Mouse (Mus musculus): ENCODE data around the gene Xxylt1.
A peak's percentile ranks its signal among the peaks of the same experiment; 100 is the strongest.

Gene Xxylt1

DNA sequence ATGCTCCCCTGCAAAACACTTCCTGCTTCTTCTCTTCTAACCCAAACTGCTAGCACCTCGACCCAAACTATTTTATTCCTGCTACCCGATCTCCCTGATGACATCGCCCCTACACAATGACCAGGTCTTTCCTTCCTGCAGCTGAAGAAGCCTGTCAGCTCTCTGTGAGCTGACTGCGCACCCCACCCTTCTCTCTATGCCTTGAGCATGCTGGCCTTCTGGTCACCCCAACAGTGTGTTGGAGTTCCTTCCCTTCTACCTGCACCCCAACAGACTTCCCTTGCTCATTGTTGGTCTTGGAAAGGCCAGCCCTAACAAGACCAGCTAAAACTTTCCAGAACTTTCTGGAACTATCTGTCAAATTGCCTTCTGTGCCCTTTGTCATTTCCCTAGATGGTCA is 137.3 kb downstream of the Xxylt1 start:
- no peak for DNase-seq

DNA sequence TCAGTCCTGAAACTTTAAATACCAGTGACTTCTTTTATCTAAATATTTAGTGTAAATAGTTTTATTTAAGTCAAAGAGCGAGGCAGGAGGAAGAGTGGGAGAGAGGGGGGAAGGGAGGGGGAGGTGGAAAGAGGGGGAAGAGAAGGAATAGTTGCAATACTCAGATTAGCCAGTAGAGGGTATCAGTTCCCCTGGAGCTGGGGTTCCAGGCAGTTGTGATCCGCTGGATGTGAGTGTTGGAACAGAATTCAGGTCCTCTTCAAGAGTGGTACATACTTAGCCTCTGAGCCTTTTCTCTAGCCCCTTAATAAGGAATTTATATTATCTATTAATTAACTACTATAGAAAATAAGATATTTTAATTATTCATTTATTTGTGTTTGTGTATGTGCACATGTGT is 140.5 kb downstream of the Xxylt1 start:
- DNase-seq: peak; percentile 56

DNA sequence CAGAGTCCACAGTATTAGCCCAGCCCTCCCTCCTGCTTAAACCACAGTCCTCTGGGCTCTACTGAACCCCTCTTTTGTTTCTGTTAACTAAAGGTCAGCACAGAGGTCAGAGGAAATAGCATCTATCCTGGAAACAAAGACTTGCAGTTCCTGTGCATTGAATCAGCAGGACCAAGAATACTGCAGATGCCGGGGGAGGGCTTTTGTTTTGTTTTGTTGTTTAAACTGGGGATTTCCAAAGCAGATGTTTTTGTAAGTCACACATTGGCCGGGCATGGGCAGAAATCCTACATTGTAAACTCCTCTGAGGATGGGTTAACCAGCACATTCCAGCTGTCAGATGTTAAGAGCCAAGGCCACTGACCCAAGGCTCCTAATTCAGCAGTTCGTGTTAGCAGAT is 141.3 kb downstream of the Xxylt1 start:
- DNase-seq: peak; percentile 62

DNA sequence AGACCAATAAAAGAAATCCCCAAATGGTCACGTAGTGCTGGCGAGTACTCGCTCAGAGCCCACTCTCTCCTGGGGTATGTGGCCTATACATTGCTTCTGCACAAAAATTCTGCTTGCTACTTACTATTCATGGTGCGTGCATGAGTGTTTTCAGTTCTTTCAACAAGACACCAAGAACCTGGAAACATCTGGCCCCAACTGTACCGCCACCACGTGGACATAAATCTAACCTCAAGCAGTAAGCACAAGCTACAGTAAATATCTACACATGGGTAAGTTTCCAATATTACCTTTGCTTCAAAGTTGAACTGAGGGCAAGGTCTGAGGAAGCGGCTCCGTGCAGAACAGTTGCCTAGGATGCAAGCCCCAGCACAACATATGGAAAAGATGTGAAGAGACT is 142.0 kb downstream of the Xxylt1 start:
- DNase-seq: peak; percentile 36

DNA sequence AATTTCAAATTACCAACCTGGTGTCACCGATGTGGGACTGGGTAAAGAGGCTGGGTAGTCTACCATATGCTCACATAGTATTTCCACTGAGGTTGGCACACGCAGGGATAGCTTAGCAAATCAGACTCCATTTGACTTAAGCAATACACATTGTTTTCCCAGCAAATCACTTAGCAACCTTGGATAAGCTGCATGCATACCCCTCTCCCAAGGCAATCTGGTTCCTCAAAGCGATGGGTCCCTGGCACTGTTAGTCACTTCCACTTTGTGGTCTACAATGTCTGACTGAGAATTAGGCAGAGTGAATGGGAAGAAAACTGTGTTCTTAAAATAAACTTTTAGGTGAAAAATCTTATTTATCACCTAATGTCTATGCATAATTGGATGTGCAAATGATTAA is 142.6 kb downstream of the Xxylt1 start:
- no peak for DNase-seq

DNA sequence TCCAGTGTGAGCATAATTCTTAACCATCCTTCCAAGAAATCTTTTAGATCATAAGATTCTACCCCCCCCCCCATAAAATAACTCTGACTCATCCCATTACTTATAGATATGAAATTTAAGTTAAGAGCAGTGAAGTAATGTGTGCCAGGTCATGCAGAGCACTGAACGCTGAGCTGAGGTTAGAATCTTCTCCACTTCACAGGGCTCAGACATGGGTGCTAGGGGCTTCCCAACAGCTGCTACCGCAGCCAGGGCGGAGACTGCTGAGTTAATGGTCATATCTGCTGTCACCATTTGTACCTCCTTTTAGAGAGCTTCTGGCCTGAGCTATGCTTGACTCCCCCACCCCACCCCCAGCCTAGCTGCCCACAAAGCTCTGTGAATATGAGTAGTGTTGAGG is 143.6 kb downstream of the Xxylt1 start:
- no peak for DNase-seq

DNA sequence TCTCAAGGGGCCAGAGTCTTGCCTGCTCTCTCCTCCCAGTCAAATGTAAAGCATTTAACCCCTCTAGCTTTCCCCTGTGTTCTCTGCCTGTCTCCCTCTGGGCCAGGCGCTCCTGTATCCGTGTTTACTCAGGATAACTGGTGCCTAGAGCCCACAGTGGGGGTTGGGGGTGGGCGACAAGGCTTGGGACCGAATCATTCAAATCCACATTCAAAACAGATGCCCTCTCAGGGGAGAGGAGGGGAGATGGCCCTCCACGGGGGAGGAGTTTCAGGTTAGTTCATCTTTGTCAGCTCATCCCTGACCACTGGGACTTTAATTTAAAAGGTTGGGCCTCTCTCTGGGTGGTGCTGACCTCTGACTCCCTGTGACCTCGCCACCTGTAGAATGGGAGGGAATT is 144.8 kb downstream of the Xxylt1 start:
- no peak for DNase-seq

DNA sequence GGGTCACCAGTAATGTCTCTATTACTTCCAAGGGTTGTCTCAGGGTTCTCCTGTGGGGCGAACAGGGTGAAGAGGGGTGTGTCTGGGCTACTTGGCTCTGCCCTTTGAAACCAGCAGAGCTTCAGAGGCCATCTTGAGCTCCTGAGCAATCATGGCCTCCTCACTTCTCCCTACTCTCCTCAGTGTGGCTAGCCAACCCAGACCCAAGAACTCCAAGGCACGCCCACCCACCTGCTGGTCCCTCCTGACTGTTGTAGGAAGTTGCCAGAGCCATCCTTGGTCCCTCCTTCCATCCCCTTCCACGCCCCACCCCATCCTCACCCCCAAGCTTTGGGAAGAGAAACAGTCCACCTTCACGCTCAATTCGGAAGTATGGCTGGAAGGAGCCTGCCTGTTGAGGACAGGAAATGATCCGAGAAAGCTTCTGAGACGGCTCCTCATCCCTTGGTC is 145.2 kb downstream of the Xxylt1 start:
- DNase-seq: no peak

DNA sequence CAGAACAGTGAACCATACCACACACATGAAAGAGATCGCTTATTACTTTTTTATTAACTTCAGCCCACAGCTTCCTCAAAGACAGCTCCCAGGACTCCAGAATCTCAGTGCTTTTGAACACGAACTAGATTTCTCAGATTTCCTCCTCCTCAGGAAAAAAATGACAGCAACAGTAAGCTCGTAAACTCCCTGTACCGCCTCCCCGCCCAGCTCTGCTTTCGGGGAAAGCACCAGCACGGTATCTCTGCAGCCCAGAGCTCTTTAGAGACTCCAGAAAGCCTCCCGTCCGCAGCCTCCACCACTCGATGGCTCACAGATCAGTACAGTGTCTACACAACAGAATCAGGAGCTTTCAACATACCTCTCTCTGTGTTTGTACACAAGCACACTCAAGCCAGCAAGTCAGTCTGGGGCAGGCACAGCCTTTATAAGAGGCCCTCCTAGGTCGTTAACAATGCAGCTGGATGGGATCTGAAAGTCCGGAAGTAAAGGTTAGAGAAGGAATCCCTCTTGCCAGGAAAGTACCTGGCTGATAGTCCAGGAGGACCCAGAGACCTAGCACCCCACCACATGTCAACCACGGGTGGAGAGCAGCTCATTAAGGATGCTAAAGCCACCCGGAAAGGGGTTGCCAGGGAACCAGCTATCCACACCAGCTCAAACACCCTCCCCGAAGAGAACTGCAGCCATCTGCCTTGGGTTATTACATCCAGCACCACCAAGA is 146.1 kb downstream of the Xxylt1 start:
- no peak for DNase-seq

DNA sequence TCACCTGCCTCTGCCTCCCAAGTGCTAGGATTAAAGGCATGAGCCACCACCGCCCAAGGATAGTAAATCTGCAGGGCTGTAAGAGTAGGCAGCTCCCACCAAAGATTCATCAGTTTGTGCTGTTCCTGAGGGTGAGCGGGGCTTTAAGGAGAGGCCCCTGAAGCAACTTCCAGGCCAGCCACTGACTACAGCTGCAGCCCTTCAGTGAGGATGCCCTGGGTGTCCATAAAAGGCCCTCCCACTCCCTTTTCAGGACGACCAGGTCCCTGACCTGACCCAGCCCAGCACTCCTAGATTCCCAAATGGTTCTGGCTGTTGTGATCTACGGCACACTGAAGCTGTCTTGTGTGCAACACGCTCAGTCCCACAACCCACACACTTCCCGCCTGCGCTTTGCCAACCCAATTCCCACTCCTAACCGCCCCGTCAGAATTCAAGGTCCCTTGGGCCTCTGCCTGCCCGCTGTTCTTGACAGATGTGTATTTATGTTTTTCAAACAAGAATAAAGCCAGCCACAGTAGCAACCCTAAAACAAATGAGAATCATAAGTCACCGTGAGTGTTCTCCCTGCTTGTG is 146.9 kb downstream of the Xxylt1 start:
- peak; percentile 13 for DNase-seq

DNA sequence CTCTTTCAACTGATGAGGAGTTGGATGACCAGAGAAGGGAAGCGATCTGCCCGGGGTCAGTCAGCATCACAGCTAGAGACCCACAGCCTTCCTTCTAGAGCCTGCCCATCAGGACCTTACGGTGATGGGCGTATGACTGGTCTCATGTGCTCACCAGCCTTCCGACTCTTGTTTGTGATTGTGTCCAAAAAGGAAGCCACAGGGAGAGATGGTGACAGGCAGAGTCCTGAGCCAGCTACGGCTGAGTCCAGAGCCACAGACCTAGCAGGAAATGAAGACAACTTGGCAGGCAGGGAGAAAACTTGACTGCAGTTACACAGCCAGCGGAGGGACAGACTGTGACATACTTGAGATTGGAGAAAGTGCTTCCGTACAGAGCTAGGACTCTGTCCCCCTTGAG is 147.9 kb downstream of the Xxylt1 start:
- DNase-seq: no peak

DNA sequence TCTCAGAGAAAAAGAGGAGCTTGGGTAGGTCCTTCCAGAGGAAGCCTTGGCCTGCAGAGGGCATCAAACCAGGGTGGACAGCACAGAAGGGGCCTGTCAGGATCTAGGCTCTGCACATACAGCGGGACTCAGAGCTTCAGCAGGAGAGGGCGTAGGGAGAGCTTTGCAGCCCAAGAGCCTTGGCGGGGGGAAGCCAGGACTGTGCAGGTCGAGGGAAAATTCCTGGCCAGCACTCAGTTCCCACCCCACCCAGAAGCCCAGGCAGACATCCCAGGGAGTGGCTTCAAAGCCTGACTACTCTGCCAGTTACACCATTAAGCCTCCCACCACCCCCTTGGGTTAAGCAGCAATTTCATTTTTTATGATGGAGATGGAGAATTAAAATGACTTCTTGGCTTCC is 148.4 kb downstream of the Xxylt1 start:
- DNase-seq: no peak

DNA sequence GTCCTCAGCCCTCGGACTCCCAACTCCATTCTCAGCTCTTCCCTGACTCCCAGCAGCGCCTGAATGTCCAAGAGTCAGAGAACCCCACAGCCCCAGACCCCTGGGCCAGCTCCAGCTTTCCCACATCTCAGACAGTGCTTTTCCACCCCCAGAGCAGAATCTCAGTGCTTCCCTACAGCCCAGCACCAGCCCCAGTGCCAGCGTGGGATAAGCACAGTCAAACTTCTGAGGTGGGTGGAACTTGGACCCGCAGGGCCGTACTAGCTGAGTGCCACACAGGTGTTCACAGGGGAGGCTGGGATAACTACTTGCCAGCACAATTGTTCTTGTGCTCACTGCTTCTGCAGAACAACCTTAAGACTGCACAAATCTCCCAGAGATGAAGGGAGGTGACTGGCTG is 149.0 kb downstream of the Xxylt1 start:
- DNase-seq: no peak

DNA sequence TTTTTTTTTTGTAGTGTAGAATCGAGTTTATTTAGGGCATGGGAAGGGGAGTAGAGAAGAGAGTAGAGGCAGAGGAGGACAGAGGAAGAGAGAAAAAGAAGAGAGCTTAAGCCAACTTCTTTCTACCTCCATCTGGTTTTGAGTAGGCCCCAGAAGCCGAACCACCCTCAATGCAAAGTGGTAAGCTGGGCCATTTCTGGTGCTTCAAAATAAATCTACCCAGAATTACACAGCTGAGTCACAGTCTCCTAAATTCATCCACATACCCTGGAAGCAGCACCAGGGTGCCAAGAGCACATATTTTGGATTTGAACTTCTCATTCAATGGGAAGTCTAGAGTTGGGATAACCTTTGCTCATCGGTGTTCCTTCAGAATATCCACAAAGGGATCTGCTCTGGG is 152.1 kb downstream of the Xxylt1 start:
- DNase-seq: no peak

DNA sequence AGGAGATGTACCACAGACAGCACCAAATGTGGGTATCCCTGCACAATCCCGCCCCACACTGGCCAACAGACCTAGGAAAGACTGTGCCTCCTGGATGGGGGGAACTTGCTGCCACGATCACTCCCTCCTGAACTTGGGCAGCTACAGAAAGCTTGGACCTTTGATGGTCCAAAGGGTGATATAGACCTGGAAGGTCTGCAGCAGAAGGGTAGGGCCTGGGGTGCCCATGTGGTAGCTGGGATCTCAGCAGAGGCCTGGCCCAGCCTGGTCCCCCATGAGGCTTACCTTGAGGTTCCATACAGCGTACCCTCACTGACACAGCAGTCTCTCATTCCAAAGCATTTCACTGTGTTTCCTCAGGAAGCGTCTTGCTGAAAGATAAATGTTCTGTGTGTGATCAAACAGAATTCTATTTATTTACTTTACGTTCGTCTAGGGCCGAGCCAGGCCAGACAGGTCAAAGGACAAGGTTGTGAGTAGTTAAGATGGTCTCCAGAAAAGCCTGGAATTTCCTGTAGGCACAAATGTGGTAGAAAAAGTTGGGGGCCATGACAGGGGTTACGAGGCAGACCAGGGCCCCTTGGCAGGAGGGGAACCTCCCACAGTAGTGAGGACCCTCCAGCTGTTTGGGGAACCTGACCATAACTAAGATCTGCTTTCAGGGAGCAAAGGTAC is 153.0 kb downstream of the Xxylt1 start:
- no peak for DNase-seq

DNA sequence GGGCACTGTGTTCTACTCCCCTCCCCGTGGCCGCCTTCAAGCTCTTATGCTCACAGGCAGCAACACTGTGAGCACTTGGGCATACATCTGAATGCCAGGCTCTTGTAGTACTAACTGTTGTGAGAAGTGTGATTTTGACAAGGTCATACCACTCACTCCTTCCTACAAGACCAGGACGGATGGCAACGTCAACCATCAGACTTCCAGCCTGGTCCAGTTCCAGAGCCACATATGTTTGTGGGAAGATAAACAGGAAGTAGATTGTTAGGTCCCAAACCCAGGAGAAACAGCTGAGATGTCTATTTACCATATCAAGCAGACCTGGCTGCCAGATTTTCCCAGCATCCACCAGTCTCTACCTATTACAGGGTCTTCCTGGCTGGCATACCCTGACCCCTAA is 155.7 kb downstream of the Xxylt1 start:
- DNase-seq: no peak

DNA sequence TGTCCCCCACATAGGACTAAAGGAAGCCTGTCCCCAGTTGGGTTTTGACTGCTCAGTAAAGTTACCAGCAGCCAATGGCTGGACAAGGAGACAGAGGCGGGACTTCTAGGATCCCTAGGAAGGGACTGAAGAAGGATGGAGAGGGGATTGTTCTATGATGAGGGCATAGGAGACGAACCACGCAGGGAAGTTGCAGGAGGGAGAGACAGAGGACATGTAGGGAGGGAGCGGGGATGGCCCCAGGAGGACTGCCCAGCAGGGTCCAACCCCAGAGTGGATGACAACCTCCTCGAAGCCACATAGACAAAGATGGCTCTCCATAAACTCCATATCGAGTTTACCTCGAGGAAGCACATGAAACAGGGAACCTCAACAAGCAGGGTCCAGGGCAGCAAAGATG is 157.3 kb downstream of the Xxylt1 start:
- no peak for DNase-seq

DNA sequence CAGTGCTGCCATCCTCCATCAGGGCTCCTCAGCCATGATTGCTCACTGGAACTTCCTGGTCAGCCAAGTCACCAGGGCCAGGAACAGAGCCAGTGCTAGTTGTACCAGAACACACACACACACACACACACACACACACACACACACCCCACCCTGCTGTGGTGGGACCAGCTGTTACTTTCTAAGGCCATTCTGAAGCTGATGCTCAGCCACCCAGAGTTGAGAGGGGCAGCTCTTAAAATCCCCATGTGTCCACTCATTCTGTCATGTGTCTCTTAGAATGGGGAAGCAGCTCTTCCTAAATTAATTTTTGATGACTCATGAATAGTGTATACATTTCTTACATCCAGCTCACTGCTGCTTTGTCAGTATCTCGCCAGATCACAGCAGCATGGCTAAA is 158.7 kb downstream of the Xxylt1 start:
- DNase-seq: no peak

DNA sequence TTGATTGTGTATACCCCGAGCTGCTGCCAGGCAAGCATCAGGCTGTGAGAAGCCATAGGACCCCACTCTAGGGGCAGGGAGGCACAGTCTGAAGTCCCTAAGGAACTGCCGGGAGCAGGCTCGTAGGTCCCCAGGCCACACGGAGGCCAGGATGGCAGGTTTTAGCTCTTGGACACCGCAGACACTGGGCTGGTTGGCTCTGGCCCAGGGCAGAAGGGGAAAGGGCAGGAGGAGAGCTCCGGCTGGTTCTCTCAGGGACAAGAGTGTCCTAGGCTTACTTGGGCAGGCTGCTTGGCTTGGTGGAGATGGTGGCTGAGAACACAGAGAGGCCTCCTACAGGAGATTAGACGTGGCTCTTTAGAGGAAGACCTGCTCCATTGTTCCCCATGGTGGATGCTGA is 162.4 kb downstream of the Xxylt1 start:
- no peak for DNase-seq

DNA sequence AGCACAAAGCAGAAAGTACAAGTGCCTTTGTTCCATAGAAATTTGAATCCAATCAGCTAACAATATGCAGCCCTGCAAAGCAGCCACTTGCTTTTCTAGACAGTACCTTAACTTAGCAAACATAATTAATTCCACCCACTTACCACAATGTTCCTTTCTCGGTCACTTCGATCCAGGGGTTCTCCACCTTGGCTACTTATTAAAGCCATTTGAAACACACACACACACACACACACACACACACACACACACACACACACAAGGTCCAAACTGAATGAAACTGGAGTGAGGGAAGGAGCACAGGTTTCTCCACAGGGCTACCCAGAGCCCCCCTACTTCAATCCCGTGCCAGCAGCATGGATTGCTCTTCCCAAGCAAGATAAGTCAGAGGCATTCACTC is 164.3 kb downstream of the Xxylt1 start:
- DNase-seq: no peak

DNA sequence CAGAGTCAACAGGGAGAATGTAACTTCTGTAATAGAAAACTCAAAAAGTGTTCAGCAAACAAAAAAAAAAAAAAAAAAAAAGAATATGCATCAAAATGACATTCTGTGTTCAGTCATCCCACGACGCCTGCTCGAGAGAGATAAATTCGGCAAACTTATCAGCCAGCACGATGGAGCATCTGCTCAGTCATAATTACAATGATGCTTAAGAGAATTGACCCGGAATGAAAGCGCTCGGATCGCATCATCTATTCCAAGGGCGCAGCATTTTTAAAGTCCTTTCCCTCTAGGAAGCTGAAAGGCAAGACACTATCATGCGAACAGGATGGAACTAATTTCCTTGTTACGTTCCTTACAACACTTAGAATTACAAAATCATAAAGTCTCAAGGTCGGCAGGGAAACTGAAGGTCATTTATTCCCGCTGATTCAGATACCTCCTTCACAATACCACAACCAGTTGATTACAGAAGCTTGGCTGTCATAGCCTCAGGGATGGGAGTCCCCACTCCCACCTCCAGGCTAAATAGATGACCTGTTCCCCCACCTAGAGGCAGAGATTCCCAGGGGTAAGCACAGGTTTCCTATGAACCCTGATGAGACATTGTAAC is 165.5 kb downstream of the Xxylt1 start:
- DNase-seq: no peak
